In genomic region chr16:97963956-97964540, GRCm38 (mm10) we compare ENCODE assay signal across 15 mouse cellular contexts.
"Had no signal": no experiment of that assay in that cellular context is flagged by ENCODE, and none has a peak within 500 bp of the region (broad histone marks: within the 10 kb centered on the region; RNA-seq: fewer than 3 reads in every experiment).

No protein-coding gene starts in this region.

- H3K9me3 ChIP-seq: limb, embryonic 15.5 days; midbrain, embryonic 10.5 days; midbrain, embryonic 15.5 days had no signal

- H3K27me3 ChIP-seq: limb, embryonic 15.5 days; midbrain, embryonic 15.5 days had no signal

- H3K36me3 ChIP-seq: limb, embryonic 15.5 days; midbrain, embryonic 15.5 days had no signal

- H3K4me2 ChIP-seq: limb, embryonic 15.5 days had no signal

- H3K27ac ChIP-seq: liver, embryonic 14.5 days; midbrain, embryonic 10.5 days had no signal

- DNase-seq: kidney, adult 9 months; kidney, postnatal 36 days; layer of hippocampus, adult 9-11 months; layer of hippocampus, postnatal 36 days; lung, adult 18-20 months; lung, postnatal 4 days; right cerebral cortex, adult 18-20 months; right cerebral cortex, postnatal 25 days; thymus, adult 18-20 months; thymus, postnatal 36 days had no signal

- H3K4me3 ChIP-seq: limb, embryonic 15.5 days; midbrain, embryonic 15.5 days had no signal

- ATAC-seq: lung, postnatal 0 days; midbrain, embryonic 15.5 days had no signal

- H3K9ac ChIP-seq: limb, embryonic 15.5 days; liver, embryonic 14.5 days; midbrain, embryonic 15.5 days had no signal
